Comparison of ENCODE assay signal across 25 mouse cellular contexts in the genomic region with DNA sequence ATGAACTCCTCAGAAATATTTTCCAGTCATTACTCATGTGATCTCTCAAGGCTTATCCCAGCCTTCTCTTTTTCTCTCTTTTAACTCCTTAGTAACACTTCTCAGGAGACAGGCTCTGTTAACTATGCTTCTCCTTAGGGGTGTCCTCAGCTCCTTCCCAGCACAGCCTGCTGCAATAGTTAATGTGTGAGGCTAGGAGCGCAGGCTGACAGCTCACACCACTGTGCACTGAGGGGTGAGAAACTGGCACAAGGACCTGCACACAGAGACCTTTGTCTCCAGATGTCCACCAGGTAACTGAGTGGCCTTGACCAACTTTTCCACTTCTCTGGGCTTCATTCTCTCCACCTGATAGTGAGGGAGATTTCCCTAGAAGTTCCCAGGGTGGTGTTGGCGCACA.
DNase-seq lines count a peak whose midpoint lies in the region; ATAC-seq and TF ChIP-seq lines count a peak whose summit lies in the region.
"Had no signal": no experiment of that assay in that cellular context is flagged by ENCODE, and none has a peak within 500 bp of the region (broad histone marks: within the 10 kb centered on the region; RNA-seq: fewer than 3 reads in every experiment).

No protein-coding gene starts in this region.

- peak; percentile 51; the same call in 1 of the 2 replicates for ATAC-seq in intestine, embryonic 15.5 days
- no peak for ATAC-seq in intestine, postnatal 0 days
- ATAC-seq in stomach, embryonic 16.5 days (ENCODE audit: insufficient read depth, low FRiP score) = peak; percentile 35; the same call in 1 of the 2 replicates
- no peak for ATAC-seq in stomach, postnatal 0 days (ENCODE audit: low FRiP score, low TSS enrichment)
- ATAC-seq: CD4-positive, CD25-positive, alpha-beta regulatory T cell, adult 4 months; forebrain, embryonic 13.5 days; forebrain, embryonic 15.5 days; forebrain, postnatal 0 days had no signal

- no peak for DNase-seq in stomach, postnatal 0 days (ENCODE audit: low spot score)
- DNase-seq in heart, postnatal 14 days = no peak
- no peak for DNase-seq in adrenal gland, postnatal 4 days (ENCODE audit: low spot score in 2 of 2)
- DNase-seq: adrenal gland, adult 8-10 months; adrenal gland, postnatal 14 days; adrenal gland, postnatal 36 days; B cell, adult 2 months; cerebellum, adult 11 months; cerebellum, adult 18-20 months; cerebellum, adult 8-10 months; cerebellum, adult 9-11 months; cerebellum, postnatal 14 days; cerebellum, postnatal 36 days; embryo, embryonic 11 days; forebrain, postnatal 0 days had no signal

- H3K27ac ChIP-seq in intestine, embryonic 15.5 days = no peak overlapping the region
- H3K27ac ChIP-seq in intestine, postnatal 0 days (ENCODE audit: low read depth, low read length) = no peak overlapping the region
- no peak overlapping the region for H3K27ac ChIP-seq in stomach, embryonic 16.5 days (ENCODE audit: low read length)
- H3K27ac ChIP-seq in stomach, postnatal 0 days (replicated peaks) = no peak overlapping the region
- H3K27ac ChIP-seq in embryonic fibroblast, embryonic 13.5 days (ENCODE audit: insufficient read depth, low read length) = 0 out of 2 replicates have a peak overlapping the region, but pooled peaks have one; percentile 25
- H3K27ac ChIP-seq: embryonic facial prominence, embryonic 13.5 days; embryonic facial prominence, embryonic 15.5 days; forebrain, embryonic 13.5 days; forebrain, embryonic 15.5 days had no signal

- TF ChIP-seq POLR2A in embryonic fibroblast, embryonic 13.5 days (IDR thresholded peaks at IDR 0.05; ENCODE audit: low read depth, low read length) = no peak

- TF ChIP-seq EP300 in stomach, postnatal 0 days (optimal IDR thresholded peaks at IDR 0.05) = no peak

- H3K9me3 ChIP-seq in intestine, embryonic 15.5 days = no peaks in the 10 kb centered on the region
- no peaks in the 10 kb centered on the region for H3K9me3 ChIP-seq in intestine, postnatal 0 days (ENCODE audit: control insufficient read depth)
- no peaks in the 10 kb centered on the region for H3K9me3 ChIP-seq in stomach, embryonic 16.5 days (replicated peaks; ENCODE audit: control insufficient read depth, low read length)
- no peaks in the 10 kb centered on the region for H3K9me3 ChIP-seq in stomach, postnatal 0 days (ENCODE audit: control insufficient read depth, low read length)
- H3K9me3 ChIP-seq: embryonic facial prominence, embryonic 13.5 days; embryonic facial prominence, embryonic 15.5 days; forebrain, embryonic 13.5 days; forebrain, embryonic 15.5 days; G1E had no signal

- intact Hi-C loops in heart, postnatal 14 days (cut with DNase I) = no loop called here

- H3K36me3 ChIP-seq in intestine, embryonic 15.5 days = no peaks in the 10 kb centered on the region
- no peaks in the 10 kb centered on the region for H3K36me3 ChIP-seq in intestine, postnatal 0 days (ENCODE audit: control insufficient read depth, insufficient read depth)
- no peaks in the 10 kb centered on the region for H3K36me3 ChIP-seq in stomach, embryonic 16.5 days (ENCODE audit: control insufficient read depth, insufficient read depth, low read length)
- no peaks in the 10 kb centered on the region for H3K36me3 ChIP-seq in stomach, postnatal 0 days (ENCODE audit: control insufficient read depth, insufficient read depth, low read length)
- H3K36me3 ChIP-seq: embryonic facial prominence, embryonic 13.5 days; embryonic facial prominence, embryonic 15.5 days; forebrain, embryonic 15.5 days; G1E had no signal

- no peak overlapping the region for H3K4me2 ChIP-seq in intestine, embryonic 15.5 days (replicated peaks)
- H3K4me2 ChIP-seq in intestine, postnatal 0 days (replicated peaks; ENCODE audit: low read depth) = no peak overlapping the region
- H3K4me2 ChIP-seq in stomach, embryonic 16.5 days (ENCODE audit: low read depth, low read length) = no peak overlapping the region
- no peak overlapping the region for H3K4me2 ChIP-seq in stomach, postnatal 0 days (replicated peaks; ENCODE audit: low read depth)
- H3K4me2 ChIP-seq: embryonic facial prominence, embryonic 13.5 days; embryonic facial prominence, embryonic 15.5 days; forebrain, embryonic 13.5 days; forebrain, embryonic 15.5 days had no signal

- H3K27me3 ChIP-seq in intestine, embryonic 15.5 days (replicated peaks) = no peaks in the 10 kb centered on the region
- no peaks in the 10 kb centered on the region for H3K27me3 ChIP-seq in intestine, postnatal 0 days (replicated peaks; ENCODE audit: control insufficient read depth, insufficient read depth, low read length)
- H3K27me3 ChIP-seq in stomach, embryonic 16.5 days (ENCODE audit: control insufficient read depth, insufficient read depth, low read length) = no peaks in the 10 kb centered on the region
- H3K27me3 ChIP-seq in stomach, postnatal 0 days (ENCODE audit: control insufficient read depth, insufficient read depth, low read length) = no peaks in the 10 kb centered on the region
- H3K27me3 ChIP-seq: embryonic facial prominence, embryonic 13.5 days; embryonic facial prominence, embryonic 15.5 days; forebrain, embryonic 13.5 days; forebrain, embryonic 15.5 days had no signal

- TF ChIP-seq CTCF in intestine, postnatal 0 days (IDR thresholded peaks at IDR 0.05; ENCODE audit: low read depth) = no peak
- TF ChIP-seq CTCF in stomach, postnatal 0 days (IDR thresholded peaks at IDR 0.05; ENCODE audit: low read depth) = no peak
- no peak for TF ChIP-seq CTCF in embryonic fibroblast, embryonic 13.5 days (IDR thresholded peaks at IDR 0.05; ENCODE audit: borderline replicate concordance, insufficient read depth, low read length)

- H3K4me1 ChIP-seq in intestine, embryonic 15.5 days (replicated peaks) = peaks cover 6% of the 10 kb centered on the region; the same call in 1 of the 2 replicates
- H3K4me1 ChIP-seq in intestine, postnatal 0 days (replicated peaks; ENCODE audit: control insufficient read depth, insufficient read depth, low read length) = no peaks in the 10 kb centered on the region
- H3K4me1 ChIP-seq in stomach, embryonic 16.5 days (ENCODE audit: control insufficient read depth, insufficient read depth, low read length) = peaks cover 13% of the 10 kb centered on the region; the same call in 1 of the 2 replicates
- H3K4me1 ChIP-seq in stomach, postnatal 0 days (replicated peaks; ENCODE audit: control insufficient read depth, insufficient read depth) = no peaks in the 10 kb centered on the region
- peaks cover 19% of the 10 kb centered on the region for H3K4me1 ChIP-seq in embryonic fibroblast, embryonic 13.5 days (ENCODE audit: control insufficient read depth, insufficient read depth, low read length)
- H3K4me1 ChIP-seq: embryonic facial prominence, embryonic 13.5 days; embryonic facial prominence, embryonic 15.5 days had no signal

- no peak overlapping the region for H3K4me3 ChIP-seq in intestine, embryonic 15.5 days (replicated peaks)
- H3K4me3 ChIP-seq in intestine, postnatal 0 days (ENCODE audit: low read depth, low read length) = no peak overlapping the region
- no peak overlapping the region for H3K4me3 ChIP-seq in stomach, embryonic 16.5 days (replicated peaks; ENCODE audit: low read length)
- no peak overlapping the region for H3K4me3 ChIP-seq in stomach, postnatal 0 days (ENCODE audit: low read depth, low read length)
- H3K4me3 ChIP-seq in embryonic fibroblast, embryonic 13.5 days (ENCODE audit: insufficient read depth, low read length) = no peak overlapping the region
- H3K4me3 ChIP-seq: embryonic facial prominence, embryonic 13.5 days; embryonic facial prominence, embryonic 15.5 days; forebrain, embryonic 13.5 days; forebrain, embryonic 15.5 days had no signal

- no peak overlapping the region for H3K9ac ChIP-seq in intestine, embryonic 15.5 days
- no peak overlapping the region for H3K9ac ChIP-seq in intestine, postnatal 0 days (ENCODE audit: low read depth, low read length)
- H3K9ac ChIP-seq in stomach, embryonic 16.5 days (ENCODE audit: low read length) = no peak overlapping the region
- no peak overlapping the region for H3K9ac ChIP-seq in stomach, postnatal 0 days (ENCODE audit: low read length)
- H3K9ac ChIP-seq: embryonic facial prominence, embryonic 13.5 days; embryonic facial prominence, embryonic 15.5 days; forebrain, embryonic 13.5 days; forebrain, embryonic 15.5 days; forebrain, postnatal 0 days had no signal

- WGBS in intestine, embryonic 15.5 days = 87% methylated on average over 2 of the region's 2 CpGs
- WGBS in intestine, postnatal 0 days = 85% methylated on average over 2 of the region's 2 CpGs
- WGBS in stomach, embryonic 16.5 days = 72% methylated on average over 2 of the region's 2 CpGs
- WGBS in stomach, postnatal 0 days = 78% methylated on average over 2 of the region's 2 CpGs

Comparison
In these comparisons a context has a peak if more than half of its experiments do, and no peak if none do; other contexts are left out.
1. ATAC-seq: peak in intestine, embryonic 15.5 days (single experiment) and stomach, embryonic 16.5 days (single experiment); none in intestine, postnatal 0 days (single experiment) and stomach, postnatal 0 days (single experiment).